Mouse (Mus musculus) inflammation-experienced regulatory T-cells, adult 6 months (primary cell): ENCODE results near the gene Lpp. TPM values are rescaled to one million over a fixed set of nuclear protein-coding genes. Genes with fewer than 3 reads are reported as not detected.

Experiments
- ATAC-seq: one replicate; pipeline ENCODE4 v1.8.0; 2017
- polyA plus RNA-seq, 3 experiments: library from polyadenylated mRNA; unstranded; fragments of 100-300 nt; shearing (Covaris generic); gene quantifications; one replicate each; pipeline ENCODE4 v1.2.1; 2017

Lpp gene
- polyA plus RNA-seq, 3 experiments from 2014 or later: 13.0 to 22.8 (median 20.9) TPM

DNA sequence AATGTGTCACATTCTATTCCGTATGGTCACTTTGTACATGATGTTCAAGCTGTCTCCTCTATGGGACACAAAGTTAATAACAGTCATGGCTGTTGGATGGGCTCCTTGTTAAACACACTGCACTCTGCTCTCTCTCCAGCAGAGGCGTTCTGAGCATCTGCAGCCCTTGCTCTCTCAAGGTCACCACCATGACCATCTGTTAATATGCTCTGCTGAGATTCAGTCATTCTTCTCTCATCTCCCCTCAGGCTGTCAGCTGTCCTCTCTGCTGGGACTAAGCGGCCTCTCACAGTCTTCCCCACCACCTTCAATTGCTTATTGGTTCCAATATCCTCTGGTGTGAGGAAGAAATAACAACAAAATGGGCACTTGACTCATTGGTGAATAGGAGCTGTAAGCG lies 425.8 kb downstream of the Lpp start:
- ATAC-seq: no peak

DNA sequence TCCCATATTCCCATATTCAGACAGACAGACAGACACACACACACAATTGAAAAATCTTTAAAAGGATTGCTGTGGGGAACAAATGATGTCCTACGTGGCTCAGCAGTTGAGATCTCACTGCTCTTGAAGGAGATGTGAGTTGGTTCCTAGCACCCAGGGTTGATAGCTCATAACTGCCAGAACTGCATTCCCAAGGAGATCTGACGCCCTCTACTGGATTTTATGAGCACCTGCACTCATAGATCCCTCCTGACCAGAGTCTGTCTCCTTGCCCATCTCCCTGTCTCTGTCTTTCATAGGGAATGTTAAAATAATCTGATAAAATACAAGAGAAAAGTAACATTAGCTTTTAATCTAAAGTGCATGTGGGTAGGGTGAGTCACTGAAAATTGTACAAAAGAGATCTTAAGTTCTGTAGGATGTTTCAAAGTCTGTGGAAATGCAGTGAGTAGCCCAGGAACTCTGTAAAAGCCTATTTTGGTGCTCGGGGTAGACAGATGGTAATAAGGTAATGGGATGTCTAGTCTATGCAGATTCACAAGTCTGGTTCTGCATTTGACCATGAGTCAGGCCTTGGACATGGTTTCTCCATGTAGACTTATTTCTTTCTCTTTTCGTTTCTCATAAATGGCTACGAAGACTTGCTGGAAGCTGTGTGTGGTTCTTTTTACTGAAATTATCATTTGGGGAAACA lies 429.0 kb downstream of the Lpp start:
- ATAC-seq: no peak

DNA sequence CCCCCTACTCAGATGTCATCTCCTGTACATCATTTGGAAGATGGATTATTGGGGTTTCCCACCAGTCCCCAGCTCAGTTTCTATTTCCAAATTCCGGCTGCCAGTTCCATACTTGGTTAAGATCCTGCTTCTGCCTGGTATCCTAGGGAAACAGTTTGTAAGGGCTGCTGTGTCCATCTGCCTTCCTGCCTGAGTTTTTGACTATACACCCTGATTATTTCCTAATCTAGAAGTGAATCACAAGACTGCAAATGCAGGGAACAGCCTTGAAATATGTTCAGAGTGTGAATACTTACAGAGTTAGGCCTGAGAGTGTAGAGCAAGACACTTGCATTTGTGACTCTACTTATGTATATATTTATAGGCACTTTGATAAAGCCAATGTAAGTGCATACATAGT lies 429.6 kb downstream of the Lpp start:
- no peak for ATAC-seq

DNA sequence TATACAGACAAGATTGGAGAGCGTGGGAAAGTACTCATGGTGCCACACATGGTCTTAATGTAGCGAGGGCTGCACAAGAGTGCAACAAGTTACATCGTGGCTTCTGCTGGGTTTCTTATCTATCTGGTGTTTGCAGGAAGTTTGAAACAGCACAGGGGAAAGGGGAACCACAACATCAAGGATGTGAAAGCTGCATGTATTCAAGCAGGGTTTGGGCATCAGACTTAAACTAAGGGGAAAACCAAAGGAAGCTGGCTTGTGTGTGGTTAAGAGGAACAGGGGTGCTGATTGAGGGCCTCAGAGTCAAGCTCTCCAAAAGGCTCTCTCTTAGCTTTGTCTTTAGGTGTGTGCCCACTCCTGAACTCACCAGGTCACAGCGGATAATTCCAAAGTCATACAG lies 433.1 kb downstream of the Lpp start:
- peak; percentile 68 for ATAC-seq

DNA sequence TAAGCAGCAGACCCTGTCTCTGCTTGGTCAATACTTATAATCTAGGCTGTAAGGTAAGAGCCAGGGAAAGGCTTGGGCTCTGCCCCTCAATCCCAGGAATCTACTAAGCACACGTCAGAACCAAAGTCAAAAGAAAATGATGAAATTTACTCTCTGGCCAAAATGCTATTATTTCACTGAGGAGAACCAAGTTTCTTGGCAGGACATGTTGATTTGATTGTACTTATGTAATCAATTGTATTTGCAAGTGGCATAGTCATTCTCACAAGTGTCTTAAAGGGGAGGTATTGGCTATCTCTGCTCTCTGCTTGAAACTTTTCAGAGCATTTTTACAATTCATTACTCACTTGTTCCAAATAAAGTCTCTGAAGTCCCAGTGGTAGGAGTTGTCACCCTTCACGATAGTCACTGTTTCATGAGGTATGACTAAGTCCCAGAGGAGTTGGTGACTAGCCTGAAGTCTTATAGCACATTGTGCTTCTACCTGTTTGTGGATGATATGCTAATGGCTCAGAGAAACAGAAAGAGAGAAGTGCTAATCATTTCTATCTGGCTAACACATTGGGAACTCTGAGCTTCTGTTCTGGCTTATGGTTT lies 435.0 kb downstream of the Lpp start:
- no peak for ATAC-seq

DNA sequence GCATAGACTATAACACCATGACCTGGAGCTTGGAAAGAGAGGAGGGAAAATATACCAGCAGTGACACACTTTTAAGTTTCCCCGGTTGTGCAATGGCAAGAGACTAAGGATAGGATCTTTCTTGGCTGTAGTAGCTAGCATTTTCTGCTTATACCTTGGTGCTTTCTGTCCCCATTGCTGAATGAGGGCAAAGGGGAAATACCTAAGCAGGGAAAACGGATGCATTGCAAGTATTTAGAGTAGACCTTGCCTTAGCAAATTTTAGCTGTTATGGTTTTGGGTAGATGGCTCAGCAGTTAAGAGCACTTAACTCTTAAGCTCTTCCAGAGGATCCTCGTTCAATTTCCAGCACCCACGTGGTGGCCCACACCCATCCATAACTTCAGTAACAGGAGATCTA lies 436.6 kb downstream of the Lpp start:
- ATAC-seq: peak; percentile 67

DNA sequence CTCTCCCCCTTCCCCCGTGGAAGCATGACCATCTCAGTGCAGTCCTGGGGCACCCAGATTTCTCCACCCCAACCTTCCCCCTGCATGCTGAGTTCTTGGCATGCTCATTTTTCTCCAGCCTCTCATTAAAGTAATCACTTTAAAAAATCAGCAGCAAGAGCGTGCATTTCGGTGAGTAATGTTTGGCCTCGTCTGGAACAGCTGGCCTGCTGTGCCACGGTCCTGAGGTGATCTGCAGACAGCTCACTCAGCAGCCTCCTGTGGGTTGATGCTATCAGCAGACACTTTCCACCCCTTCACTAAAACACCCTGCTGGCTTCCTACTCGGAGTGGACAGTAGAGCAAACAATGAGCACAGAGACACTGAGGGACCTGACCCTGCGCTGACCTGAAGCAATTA lies 437.6 kb downstream of the Lpp start:
- ATAC-seq: no peak

DNA sequence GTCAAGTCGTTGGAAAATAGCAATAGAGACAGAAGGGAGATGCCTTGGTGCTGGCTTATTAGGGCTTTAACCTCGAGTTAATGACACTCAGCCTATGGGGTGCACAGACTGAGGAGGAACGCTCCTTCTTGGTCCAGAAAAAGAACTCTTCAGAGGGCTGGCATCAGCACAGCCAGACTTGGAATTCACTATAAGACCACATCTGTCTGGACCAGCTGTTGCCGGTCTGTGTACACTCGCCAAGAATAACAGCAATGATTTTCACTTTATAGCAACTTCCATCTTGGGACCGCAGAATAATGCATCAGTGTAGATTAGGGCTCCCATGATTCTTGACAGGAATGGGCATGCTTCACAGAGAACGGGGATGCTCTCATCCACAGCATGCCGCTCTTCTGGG lies 439.9 kb downstream of the Lpp start:
- ATAC-seq: no peak

DNA sequence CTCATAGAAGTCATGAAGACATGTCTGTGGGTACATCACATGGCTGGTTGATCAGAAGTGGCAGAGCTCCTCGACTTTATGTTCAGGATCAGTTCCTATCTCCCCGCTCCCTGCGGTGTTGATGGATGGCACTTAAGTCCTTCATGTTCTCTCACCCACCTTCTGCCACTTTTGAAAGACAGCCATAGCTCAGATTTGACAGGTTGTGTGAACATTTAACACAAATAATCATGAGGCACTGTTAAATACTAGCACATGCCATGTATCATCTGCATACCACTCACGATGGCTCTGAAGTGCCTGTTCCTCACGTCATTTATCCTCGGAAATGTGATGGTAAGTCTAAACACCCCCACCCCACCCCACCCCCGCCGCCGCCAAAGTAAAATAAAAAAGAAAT lies 441.2 kb downstream of the Lpp start:
- no peak for ATAC-seq

DNA sequence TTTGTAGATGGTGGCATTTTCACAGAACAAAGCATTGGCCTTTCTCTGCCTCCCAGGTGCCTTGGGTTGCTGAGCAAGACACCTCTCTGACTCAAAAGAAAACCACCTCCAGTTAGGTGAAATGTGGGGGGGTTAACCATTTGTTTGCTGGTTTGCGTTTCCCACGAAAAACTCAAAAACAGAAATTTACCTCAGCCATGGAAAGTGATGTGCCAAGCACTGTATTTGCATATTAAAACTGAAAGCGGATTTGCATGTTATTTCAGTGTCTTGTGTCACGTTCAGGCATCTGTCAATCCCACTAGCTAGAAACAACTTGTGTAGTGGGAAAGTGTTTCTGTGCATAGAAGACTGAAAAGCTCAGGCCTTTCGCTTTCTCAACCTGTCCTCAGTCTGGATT lies 443.2 kb downstream of the Lpp start:
- peak; percentile 77 for ATAC-seq

DNA sequence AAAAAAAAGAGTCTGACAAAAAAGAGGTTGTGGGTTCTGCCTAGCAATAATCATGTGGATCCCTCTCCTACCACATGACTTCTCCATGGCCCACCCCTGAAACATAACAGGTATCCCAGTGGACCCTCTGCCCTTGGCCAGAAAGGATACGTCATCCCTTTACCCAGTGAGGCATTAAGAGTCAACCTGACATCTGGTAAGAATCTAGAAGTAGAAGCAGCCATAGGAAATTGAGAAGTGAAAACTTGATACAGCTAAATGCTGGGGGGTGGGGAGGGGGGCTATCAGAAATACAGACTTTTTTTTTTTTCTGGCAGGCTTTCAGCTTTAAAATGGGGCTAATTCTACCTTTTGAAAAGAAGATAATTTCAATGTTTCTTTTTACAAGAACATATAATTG lies 445.7 kb downstream of the Lpp start:
- no peak for ATAC-seq

DNA sequence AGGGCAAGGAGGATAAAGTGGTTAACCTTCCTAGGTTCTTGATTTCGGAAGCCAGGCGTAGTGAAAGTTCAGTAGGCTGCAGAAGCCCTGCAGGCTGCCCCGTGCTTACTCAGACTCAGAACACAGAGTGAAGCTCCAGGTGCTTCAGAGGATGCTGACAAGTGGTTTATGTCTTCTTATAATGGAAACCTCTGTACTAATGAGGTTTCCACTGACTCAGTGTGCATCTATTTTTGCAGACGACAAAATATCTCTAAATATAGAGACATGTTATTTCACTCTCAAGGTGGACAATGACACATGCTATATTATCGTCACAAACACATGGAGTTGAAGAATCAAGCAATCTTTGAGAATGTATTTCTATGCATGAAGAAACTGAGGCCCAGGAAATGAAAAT lies 446.8 kb downstream of the Lpp start:
- peak; percentile 45 for ATAC-seq

DNA sequence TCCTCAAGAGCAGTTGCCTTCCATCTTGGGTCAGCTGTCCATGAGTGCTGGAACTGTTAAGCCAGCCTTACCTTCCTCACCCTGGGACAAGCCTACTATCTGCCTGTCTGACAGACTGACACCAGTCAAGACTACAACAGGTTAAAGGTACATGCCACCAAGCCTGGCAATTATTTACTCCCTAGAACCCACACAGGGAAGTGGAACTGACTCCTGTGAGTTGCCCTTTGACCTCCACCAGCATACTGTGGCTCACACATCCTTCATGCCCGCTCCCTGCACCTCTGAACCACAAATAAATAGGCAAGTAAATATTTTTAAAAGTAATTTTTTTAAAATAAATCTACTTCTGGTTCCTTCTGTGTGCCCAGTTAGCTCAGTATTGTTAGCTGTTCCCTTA lies 452.8 kb downstream of the Lpp start:
- no peak for ATAC-seq

DNA sequence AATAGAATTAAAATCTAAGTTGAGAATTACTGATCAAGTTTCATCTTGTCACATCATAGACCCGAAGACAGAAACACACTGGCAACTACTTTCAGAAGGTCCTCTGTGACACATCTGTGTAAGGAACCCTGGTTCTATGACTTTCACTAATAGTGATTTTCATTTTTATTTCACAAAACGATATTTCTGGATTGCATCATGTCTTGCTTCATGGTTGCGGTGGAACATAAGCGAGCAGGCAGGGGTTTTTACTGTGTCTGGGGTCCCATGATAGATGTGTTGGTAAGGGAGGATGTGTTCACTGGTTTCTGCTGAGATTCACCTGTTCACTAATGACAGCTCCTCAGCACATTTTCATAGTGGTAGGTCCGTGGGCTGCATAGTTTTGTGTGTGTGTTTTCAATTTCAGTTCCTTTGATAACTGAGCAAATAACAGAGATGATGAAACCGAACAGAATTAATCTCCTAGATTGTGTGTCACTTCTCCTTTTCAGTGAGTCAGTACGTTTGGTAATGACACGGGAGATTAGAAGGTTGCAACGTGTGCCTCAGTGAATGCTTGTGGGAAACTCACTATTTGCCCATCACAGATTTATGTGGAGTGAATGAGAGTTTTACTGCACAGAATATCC lies 466.3 kb downstream of the Lpp start:
- ATAC-seq: peak; percentile 52

DNA sequence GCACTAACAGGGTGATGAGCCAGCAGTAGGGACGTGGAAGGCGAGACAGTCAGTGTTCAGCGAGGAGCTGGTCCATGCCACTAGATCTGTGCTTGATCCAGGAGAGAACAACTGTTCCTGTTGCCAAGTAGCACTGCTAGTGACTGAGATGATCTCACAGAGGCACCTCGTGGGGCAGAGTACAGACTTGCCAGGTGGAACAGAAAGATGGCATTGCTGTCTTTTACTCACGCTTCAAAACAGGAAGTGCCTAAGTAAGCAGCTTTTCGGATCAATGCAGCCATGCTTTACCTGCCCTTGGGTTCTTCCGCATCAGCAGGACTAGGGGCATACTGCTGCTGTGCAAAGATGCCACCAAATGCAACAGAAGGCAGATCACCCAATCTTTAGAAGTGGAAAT lies 467.1 kb downstream of the Lpp start:
- ATAC-seq: peak; percentile 69

DNA sequence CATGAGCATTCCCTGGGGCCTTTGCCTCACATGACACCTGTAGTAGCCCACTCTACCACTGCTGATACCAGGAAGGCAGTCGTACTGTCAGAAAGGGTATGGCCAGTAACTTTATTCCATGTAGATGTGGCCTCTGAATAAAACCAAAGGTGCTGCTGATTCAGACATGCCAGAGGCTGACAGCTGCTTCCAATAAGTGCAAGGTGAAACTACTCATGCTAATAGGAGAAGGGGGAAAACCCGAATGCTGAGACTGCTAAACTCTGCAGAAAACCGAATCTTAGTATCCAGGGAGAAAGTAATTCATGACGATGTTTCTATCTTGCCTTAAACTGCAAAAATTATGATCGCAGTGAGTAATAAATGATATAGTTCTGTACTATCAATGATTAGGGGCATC lies 468.1 kb downstream of the Lpp start:
- peak; percentile 46 for ATAC-seq

DNA sequence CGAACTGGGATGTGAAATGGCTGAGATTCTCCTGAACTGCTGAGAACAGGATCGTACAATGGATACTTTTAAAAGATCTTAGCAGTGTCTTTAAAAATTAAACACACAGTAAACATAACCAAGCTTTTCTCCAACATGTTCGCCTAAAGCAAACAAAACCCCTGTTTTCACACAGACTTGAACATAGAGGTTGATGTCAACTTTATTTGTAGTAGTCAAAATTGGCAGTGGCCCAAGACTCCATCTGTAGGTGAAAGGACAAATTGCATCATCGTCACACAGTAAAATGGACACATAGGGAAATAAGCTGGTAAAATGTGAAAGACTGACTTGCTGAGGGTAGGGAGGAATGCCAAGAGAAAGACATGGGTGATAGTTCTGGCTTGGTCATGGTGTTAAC lies 480.9 kb downstream of the Lpp start:
- peak; percentile 82 for ATAC-seq

DNA sequence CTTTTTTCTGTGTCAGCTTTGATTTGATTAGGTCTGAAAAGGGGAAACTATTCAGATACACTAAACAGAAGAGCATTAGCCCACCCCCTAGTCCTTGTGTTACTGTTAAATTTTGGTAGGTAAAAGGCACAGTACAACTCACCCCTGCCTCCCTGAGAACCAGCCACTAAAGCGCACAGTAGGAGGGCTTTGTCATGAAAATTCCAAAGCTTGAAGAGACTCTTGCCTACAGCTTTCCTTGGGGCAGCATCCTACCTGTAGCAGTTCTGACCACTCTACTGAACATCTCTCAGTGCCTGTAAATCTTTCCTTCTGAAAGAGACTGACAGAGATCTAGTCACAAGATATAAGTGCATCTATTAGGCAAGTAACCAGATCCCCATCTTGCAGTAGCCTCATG lies 482.4 kb downstream of the Lpp start:
- no peak for ATAC-seq

DNA sequence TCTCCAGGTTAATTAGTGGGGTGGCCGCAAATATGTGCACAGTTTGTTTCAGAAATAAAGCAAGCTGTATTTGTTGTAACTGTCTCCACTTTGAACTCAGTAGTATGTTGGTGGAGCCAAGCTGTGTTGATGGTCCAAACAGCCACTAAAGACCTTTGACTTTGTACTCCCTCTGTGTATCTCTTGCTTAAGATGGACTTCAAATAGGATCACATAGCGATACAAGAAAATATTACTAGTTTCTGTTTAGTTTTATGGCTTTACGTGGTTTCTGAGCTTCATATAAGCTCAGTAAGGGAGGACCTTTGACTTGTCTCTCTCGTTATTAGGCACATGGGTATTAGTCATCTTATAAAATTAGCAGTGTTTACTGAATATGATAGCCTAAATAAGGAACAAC lies 485.7 kb downstream of the Lpp start:
- ATAC-seq: no peak

DNA sequence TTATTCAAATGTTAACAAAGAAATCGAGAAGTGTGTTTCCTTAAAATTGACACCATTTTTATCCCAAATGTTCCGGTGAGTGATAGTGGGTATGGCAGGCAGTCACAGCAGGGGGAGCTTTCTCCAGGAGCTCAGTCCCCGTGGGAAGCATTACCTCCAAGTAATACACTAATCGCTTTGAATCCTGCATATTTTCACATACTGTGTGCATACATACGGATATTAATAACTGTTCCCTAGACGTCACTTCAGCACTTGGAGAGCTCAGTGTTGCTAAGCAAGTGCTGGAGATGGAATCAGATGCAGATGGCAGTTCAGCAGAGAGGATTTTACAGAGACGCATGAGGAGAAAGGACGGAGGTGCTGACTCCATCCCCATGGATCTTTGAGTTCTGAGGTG lies 487.4 kb downstream of the Lpp start:
- ATAC-seq: no peak

DNA sequence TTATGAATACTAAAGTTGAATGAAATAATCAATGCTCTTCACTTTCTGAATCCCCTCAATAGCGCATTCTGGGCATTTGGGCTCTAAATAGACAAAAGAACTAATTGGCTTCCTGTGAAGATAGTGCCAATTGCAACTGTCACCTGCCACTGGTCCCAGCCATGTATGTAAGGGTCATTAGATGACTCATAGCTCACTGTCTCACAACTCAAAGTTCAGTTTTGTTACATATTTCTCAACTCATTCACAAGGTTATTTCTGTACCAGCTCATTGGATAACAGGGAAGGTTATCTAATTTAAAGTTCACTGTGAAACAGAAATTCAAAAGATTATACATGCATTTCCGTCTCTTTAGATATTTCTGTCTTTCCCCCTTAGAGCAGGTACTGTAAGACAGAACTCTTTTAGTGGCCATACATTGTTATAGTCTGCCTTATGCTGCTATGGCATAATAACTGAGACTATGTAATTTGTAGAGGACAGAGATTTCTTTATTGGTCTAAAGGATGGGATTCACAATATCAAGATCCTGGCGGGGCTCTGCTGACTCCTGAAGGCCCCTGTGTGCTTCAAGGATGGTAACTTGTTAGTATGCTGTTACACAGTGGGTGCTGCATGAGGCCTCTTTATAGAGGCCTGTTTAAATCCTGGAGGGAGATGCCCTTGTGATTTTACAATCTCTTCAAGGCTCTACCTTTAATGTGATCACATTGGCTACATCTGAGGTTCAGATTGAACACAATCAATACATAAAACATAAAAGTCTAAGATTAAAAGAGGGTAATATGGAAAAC lies 488.9 kb downstream of the Lpp start:
- ATAC-seq: no peak

DNA sequence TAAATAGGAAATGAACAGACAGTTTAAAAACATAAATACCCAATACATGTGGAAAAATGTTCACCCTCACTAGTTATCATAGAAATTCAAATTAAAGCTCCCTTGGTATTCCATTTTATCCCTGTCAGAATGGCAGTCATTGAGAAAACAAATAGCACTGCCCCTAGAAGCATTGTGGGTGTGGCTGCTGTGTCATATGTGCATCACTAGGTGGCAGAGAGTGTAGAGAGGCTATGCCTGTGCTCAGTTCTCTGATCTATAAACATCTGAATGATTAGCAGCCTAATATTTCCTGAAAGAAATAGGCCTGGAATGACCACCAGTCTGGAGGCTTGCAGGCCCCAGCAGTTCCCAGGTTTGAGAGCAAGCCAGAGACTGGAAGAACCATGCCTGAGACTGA lies 490.7 kb downstream of the Lpp start:
- ATAC-seq: peak; percentile 54

DNA sequence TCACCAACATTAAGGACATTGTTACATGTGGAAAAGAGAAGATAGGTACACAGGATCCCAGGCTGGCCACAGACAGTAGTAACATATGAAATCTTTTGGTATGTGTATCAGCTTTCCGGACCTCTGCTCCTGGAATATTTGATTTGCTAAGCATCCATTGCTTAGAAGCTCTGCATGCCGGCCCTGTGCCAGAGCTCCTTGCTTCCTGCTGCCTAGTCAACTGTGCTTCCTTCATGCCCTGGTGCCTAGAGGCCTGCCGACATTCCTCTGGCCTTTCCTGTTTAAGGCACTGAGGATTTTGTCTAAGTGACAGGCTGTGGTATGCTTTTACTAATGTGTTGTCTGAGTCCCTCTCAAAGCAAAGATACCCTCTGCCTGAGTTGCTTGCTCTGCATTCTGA lies 493.0 kb downstream of the Lpp start:
- no peak for ATAC-seq

DNA sequence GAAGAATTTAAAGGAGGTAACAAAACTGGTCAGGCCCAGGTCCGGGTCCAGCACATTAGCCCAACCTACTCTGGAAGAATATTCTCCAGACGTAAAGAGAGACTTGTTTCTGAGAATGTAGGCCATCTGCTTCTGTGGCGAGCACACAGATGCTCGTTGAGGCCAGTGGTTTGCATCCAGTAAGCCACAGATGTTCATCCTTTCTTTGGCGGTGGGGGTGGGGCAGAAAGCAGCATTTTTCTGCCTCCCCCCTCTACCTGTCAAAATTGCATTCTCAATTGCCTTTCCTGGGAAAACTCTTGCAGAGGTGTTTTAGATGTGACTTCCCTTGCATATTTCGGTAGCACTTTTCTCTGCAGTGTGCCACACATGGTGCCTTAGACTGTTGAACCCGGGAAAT lies 493.6 kb downstream of the Lpp start:
- ATAC-seq: no peak
